10 mouse cellular contexts compared by ENCODE assay signal in genomic region chr19:21798700-21799099, GRCm38 (mm10). TPM values are rescaled to one million over a fixed set of nuclear protein-coding genes. Genes with fewer than 3 reads are reported as not detected.
DNase-seq lines count a peak whose midpoint lies in the region; ATAC-seq lines count a peak whose summit lies in the region.
"Had no signal": no experiment of that assay in that cellular context is flagged by ENCODE, and none has a peak within 500 bp of the region (broad histone marks: within the 10 kb centered on the region; RNA-seq: fewer than 3 reads in every experiment).

No protein-coding gene starts in this region.

- no peaks in the 10 kb centered on the region for H3K27me3 ChIP-seq in hindbrain, embryonic 15.5 days
- no peaks in the 10 kb centered on the region for H3K27me3 ChIP-seq in hindbrain, embryonic 10.5 days (ENCODE audit: insufficient read depth, poor library complexity, severe bottlenecking)
- H3K27me3 ChIP-seq in heart, embryonic 16.5 days (ENCODE audit: control insufficient read depth, insufficient read depth, low read length): no peaks in the 10 kb centered on the region

- 31% methylated on average over 3 of the region's 3 CpGs for WGBS in hindbrain, embryonic 15.5 days
- WGBS in hindbrain, embryonic 10.5 days: 75% methylated on average over 3 of the region's 3 CpGs
- WGBS in heart, embryonic 16.5 days: 42% methylated on average over 3 of the region's 3 CpGs

- H3K4me1 ChIP-seq in hindbrain, embryonic 15.5 days (replicated peaks): peaks cover 9% of the 10 kb centered on the region; the same call in 1 of the 2 replicates
- H3K4me1 ChIP-seq in hindbrain, embryonic 10.5 days (replicated peaks): peaks cover 9% of the 10 kb centered on the region
- H3K4me1 ChIP-seq in heart, embryonic 16.5 days (ENCODE audit: control insufficient read depth, insufficient read depth, low read length): peaks cover 14% of the 10 kb centered on the region

- no peaks in the 10 kb centered on the region for H3K9me3 ChIP-seq in hindbrain, embryonic 15.5 days
- H3K9me3 ChIP-seq in hindbrain, embryonic 10.5 days: no peaks in the 10 kb centered on the region
- H3K9me3 ChIP-seq in heart, embryonic 16.5 days (replicated peaks; ENCODE audit: control insufficient read depth, low read length): no peaks in the 10 kb centered on the region

- H3K4me3 ChIP-seq in hindbrain, embryonic 15.5 days: no peak overlapping the region
- H3K4me3 ChIP-seq in hindbrain, embryonic 10.5 days: no peak overlapping the region
- H3K4me3 ChIP-seq in heart, embryonic 16.5 days (ENCODE audit: low read length): no peak overlapping the region

- H3K4me2 ChIP-seq in hindbrain, embryonic 15.5 days: no peak overlapping the region
- no peak overlapping the region for H3K4me2 ChIP-seq in heart, embryonic 16.5 days (ENCODE audit: low read depth, low read length)

- no peak for DNase-seq in hindbrain, embryonic 10.5 days (ENCODE audit: low spot score)
- peak; percentile 49 for DNase-seq in 3T3-L1 (ENCODE audit: low read depth, low spot score)
- DNase-seq in brain, adult 2 months (ENCODE audit: low read depth, low spot score): peak; percentile 31
- no peak for DNase-seq in embryo, embryonic 10.5 days (ENCODE audit: low spot score)
- DNase-seq in adrenal gland, postnatal 4 days (ENCODE audit: low spot score in 2 of 2): no peak
- DNase-seq in layer of hippocampus, adult 9-10 months (ENCODE audit: low spot score): no peak
- DNase-seq: kidney, adult 8-10 months; lung, postnatal 4 days had no signal

- peak; percentile 44; the same call in 1 of the 2 replicates for ATAC-seq in hindbrain, embryonic 15.5 days (ENCODE audit: low FRiP score, low read depth)
- ATAC-seq in heart, embryonic 16.5 days (replicated peaks; ENCODE audit: extremely low read depth, insufficient read depth, low FRiP score): peak; percentile 37; the same call in 1 of the 2 replicates

- H3K27ac ChIP-seq in hindbrain, embryonic 15.5 days (replicated peaks): no peak overlapping the region
- H3K27ac ChIP-seq in hindbrain, embryonic 10.5 days: no peak overlapping the region
- peak overlapping the region; percentile 28 for H3K27ac ChIP-seq in heart, embryonic 16.5 days (ENCODE audit: low read length)

- H3K9ac ChIP-seq in hindbrain, embryonic 15.5 days: no peak overlapping the region
- H3K9ac ChIP-seq in heart, embryonic 16.5 days (ENCODE audit: low read length): no peak overlapping the region

- peaks cover 27% of the 10 kb centered on the region for H3K36me3 ChIP-seq in hindbrain, embryonic 15.5 days
- peaks cover 97% of the 10 kb centered on the region for H3K36me3 ChIP-seq in hindbrain, embryonic 10.5 days
- H3K36me3 ChIP-seq in heart, embryonic 16.5 days (ENCODE audit: control insufficient read depth, insufficient read depth): peaks cover 46% of the 10 kb centered on the region

RNA-seq across cellular contexts. Expression of gene Cemip2, which starts 20.6 kb away (rescaled TPM):
- polyA plus RNA-seq in hindbrain, embryonic 15.5 days (2015; fragmentation: Nextera tagmentation; extraction: Ambion mirVana): 24.0 and 31.0 TPM in 2 replicates
- polyA plus RNA-seq in hindbrain, embryonic 10.5 days (2016; fragmentation: Nextera tagmentation; extraction: Ambion mirVana): 86.4 and 93.6 TPM in 2 replicates
- 36.4 and 40.1 TPM in 2 replicates for polyA plus RNA-seq in heart, embryonic 16.5 days (2015; fragmentation: Nextera tagmentation; extraction: Ambion mirVana)
- total RNA-seq in adrenal gland, postnatal 4 days (2021): 10 to 100 TPM; 27.1 to 29.9 TPM

Comparison
In these comparisons a context has a peak if more than half of its experiments do, and no peak if none do; other contexts are left out.
1. DNase-seq: peak in 3T3-L1 (single experiment) and brain, adult 2 months (single experiment); none in hindbrain, embryonic 10.5 days (single experiment), embryo, embryonic 10.5 days (single experiment), adrenal gland, postnatal 4 days (0 of 2) and layer of hippocampus, adult 9-10 months (single experiment).